Mouse (Mus musculus) cerebellum, adult 2 months (tissue): ENCODE data around the gene Ahcyl2.

Experiments used
- CTCF ChIP-seq: fragments of 200-500 bp; IDR thresholded peaks from 2 replicates; pipeline ENCODE4 v1.5.1; 2011; ENCODE audit warnings: low read depth, mild to moderate bottlenecking, control low read depth, low read length, moderate library complexity, borderline replicate concordance; ENCODE audit not compliant: insufficient read depth
- POLR2A ChIP-seq: fragments of 200-500 bp; IDR thresholded peaks from 2 replicates; pipeline ENCODE4 v1.6.1; 2011; ENCODE audit warnings: low read length, control low read depth, borderline replicate concordance; ENCODE audit not compliant: insufficient read depth

DNA sequence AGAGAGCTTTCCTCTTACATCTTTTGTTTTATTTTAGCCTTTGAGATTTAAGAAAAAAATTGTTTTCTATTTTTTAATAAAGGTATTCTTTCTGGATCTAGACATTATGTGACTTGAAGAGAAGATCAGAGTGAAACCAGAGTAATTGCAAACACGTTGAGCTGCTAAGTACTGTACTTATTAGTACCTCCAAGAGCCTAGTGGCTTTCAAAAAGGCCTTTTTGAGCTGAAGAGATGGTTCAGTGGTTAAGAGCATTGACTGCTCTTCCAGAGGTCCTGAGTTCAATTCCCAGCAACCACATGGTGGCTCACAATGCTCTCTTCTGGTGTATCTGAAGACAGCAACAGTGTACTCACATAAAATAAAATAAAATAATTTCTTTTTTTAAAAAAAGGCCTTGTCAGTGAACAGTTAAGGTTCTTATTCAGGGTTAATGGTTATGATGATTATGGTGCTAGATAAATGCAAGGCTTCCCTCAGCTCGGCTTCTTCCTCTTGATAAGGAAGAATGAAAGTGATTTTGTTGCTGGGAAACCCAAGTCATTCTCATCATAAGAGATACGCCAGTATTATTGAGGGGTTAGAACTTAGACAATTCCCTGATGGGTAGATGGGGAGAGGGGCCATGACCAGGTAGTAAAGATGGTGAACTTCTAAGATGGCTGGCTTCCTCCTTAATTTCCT lies 22.3 kb downstream of the Ahcyl2 start:
- TF ChIP-seq POLR2A (no peak), CTCF (no peak)
